9 mouse cellular contexts compared by ENCODE assay signal in genomic region chr7:127773664-127774384, GRCm38 (mm10). TPM values are rescaled to one million over a fixed set of nuclear protein-coding genes. Genes with fewer than 3 reads are reported as not detected.
DNase-seq lines count a peak whose midpoint lies in the region; ATAC-seq and TF ChIP-seq lines count a peak whose summit lies in the region.
"Had no signal": no experiment of that assay in that cellular context is flagged by ENCODE, and none has a peak within 500 bp of the region (broad histone marks: within the 10 kb centered on the region; RNA-seq: fewer than 3 reads in every experiment).

No protein-coding gene starts in this region.

- peak; percentile 79 for TF ChIP-seq CTCF in brain, embryonic 14.5 days (IDR thresholded peaks at IDR 0.05; ENCODE audit: borderline replicate concordance, extremely low read depth, insufficient read depth, insufficient read length)
- TF ChIP-seq CTCF in kidney, postnatal 0 days (IDR thresholded peaks at IDR 0.05; ENCODE audit: low read depth): peak; percentile 89
- TF ChIP-seq CTCF in lung, adult 2 months (IDR thresholded peaks at IDR 0.05; ENCODE audit: insufficient read depth, low read length): peak; percentile 77

- H3K4me1 ChIP-seq in forebrain, embryonic 13.5 days: peaks cover 39% of the 10 kb centered on the region
- H3K4me1 ChIP-seq in forebrain, embryonic 16.5 days (replicated peaks; ENCODE audit: control insufficient read depth, insufficient read depth, low read length): peaks cover 32% of the 10 kb centered on the region
- peaks cover 11% of the 10 kb centered on the region for H3K4me1 ChIP-seq in kidney, postnatal 0 days (replicated peaks; ENCODE audit: insufficient read depth, low read length)
- peaks cover 11% of the 10 kb centered on the region for H3K4me1 ChIP-seq in lung, adult 2 months (ENCODE audit: control insufficient read depth, insufficient read depth, low read length)

- no peak overlapping the region for H3K4me3 ChIP-seq in forebrain, embryonic 13.5 days
- no peak overlapping the region for H3K4me3 ChIP-seq in forebrain, embryonic 16.5 days (replicated peaks; ENCODE audit: low read length)
- no peak overlapping the region for H3K4me3 ChIP-seq in kidney, postnatal 0 days (replicated peaks; ENCODE audit: low read depth, low read length)
- H3K4me3 ChIP-seq in lung, adult 2 months (replicated peaks; ENCODE audit: extremely low read depth, low read depth, low read length): no peak overlapping the region
- H3K4me3 ChIP-seq: limb, embryonic 15.5 days had no signal

- H3K27me3 ChIP-seq in forebrain, embryonic 13.5 days: no peaks in the 10 kb centered on the region
- no peaks in the 10 kb centered on the region for H3K27me3 ChIP-seq in forebrain, embryonic 16.5 days (replicated peaks; ENCODE audit: control insufficient read depth, insufficient read depth, low read length)
- H3K27me3 ChIP-seq in kidney, postnatal 0 days (ENCODE audit: insufficient read depth, low read length): no peaks in the 10 kb centered on the region
- H3K27me3 ChIP-seq: limb, embryonic 15.5 days had no signal

- H3K9me3 ChIP-seq in forebrain, embryonic 13.5 days (replicated peaks): no peaks in the 10 kb centered on the region
- no peaks in the 10 kb centered on the region for H3K9me3 ChIP-seq in forebrain, embryonic 16.5 days (ENCODE audit: control insufficient read depth, low read length)
- H3K9me3 ChIP-seq in kidney, postnatal 0 days (replicated peaks; ENCODE audit: low read length): no peaks in the 10 kb centered on the region
- H3K9me3 ChIP-seq: limb, embryonic 15.5 days had no signal

- H3K9ac ChIP-seq in forebrain, embryonic 13.5 days: 0 out of 2 replicates have a peak overlapping the region, but pooled peaks have one; percentile 8
- no peak overlapping the region for H3K9ac ChIP-seq in forebrain, embryonic 16.5 days (replicated peaks; ENCODE audit: low read depth, low read length)
- no peak overlapping the region for H3K9ac ChIP-seq in kidney, postnatal 0 days (ENCODE audit: low read depth, low read length)
- H3K9ac ChIP-seq: limb, embryonic 15.5 days had no signal

- peaks cover 4% of the 10 kb centered on the region; the same call in 1 of the 2 replicates for H3K36me3 ChIP-seq in forebrain, embryonic 13.5 days (ENCODE audit: poor library complexity, severe bottlenecking)
- H3K36me3 ChIP-seq in forebrain, embryonic 16.5 days (ENCODE audit: control insufficient read depth, insufficient read depth): no peaks in the 10 kb centered on the region
- H3K36me3 ChIP-seq in kidney, postnatal 0 days (ENCODE audit: insufficient read depth, low read length): no peaks in the 10 kb centered on the region

- H3K27ac ChIP-seq in forebrain, embryonic 13.5 days: no peak overlapping the region
- no peak overlapping the region for H3K27ac ChIP-seq in forebrain, embryonic 16.5 days (ENCODE audit: low read length)
- no peak overlapping the region for H3K27ac ChIP-seq in kidney, postnatal 0 days
- H3K27ac ChIP-seq: limb, embryonic 15.5 days had no signal

- TF ChIP-seq POLR2A in brain, embryonic 14.5 days (IDR thresholded peaks at IDR 0.05; ENCODE audit: borderline replicate concordance, extremely low read depth, insufficient read depth, insufficient read length, poor library complexity, severe bottlenecking): no peak
- no peak for TF ChIP-seq POLR2A in lung, adult 2 months (IDR thresholded peaks at IDR 0.05; ENCODE audit: borderline replicate concordance, extremely low read depth, low read depth, low read length)

- no peak for ATAC-seq in forebrain, embryonic 13.5 days
- ATAC-seq in forebrain, embryonic 16.5 days: no peak
- peak; percentile 32; the same call in 1 of the 2 replicates for ATAC-seq in erythroid progenitor cell, adult 5-6 weeks (replicated peaks; ENCODE audit: low FRiP score, poor library complexity, severe bottlenecking)
- ATAC-seq in kidney, postnatal 0 days (replicated peaks; ENCODE audit: low FRiP score, low read depth): no peak

- 39% methylated on average over 9 of the region's 9 CpGs for WGBS in forebrain, embryonic 13.5 days
- 38% methylated on average over 9 of the region's 9 CpGs for WGBS in forebrain, embryonic 16.5 days
- WGBS in kidney, postnatal 0 days: 38% methylated on average over 9 of the region's 9 CpGs
- 33% methylated on average over 9 of the region's 9 CpGs for WGBS in lung, adult 2 months

- DNase-seq in CD4-positive helper T cell, adult 2 months (ENCODE audit: low read depth, low spot score): peak; percentile 87
- DNase-seq in brain, embryonic 14.5 days (ENCODE audit: low read depth): peak; percentile 74
- peak; percentile 85 for DNase-seq in kidney, postnatal 0 days (ENCODE audit: low spot score)
- peak; percentile 49 for DNase-seq in lung, adult 2 months
- peak; percentile 65 for DNase-seq in spleen, adult 12 weeks (ENCODE audit: low spot score)

- H3K4me2 ChIP-seq in forebrain, embryonic 13.5 days: no peak overlapping the region
- H3K4me2 ChIP-seq in forebrain, embryonic 16.5 days (ENCODE audit: low read length): no peak overlapping the region
- H3K4me2 ChIP-seq in kidney, postnatal 0 days (ENCODE audit: low read length): no peak overlapping the region
- H3K4me2 ChIP-seq: limb, embryonic 15.5 days had no signal

RNA-seq across cellular contexts. Expression of gene Setd1a, which starts 2.6 kb away (rescaled TPM):
- polyA plus RNA-seq in forebrain, embryonic 13.5 days (2015; fragmentation: Nextera tagmentation; extraction: Ambion mirVana): 20.0 and 21.5 TPM in 2 replicates
- polyA plus RNA-seq in forebrain, embryonic 16.5 days (2015; fragmentation: Nextera tagmentation; extraction: Ambion mirVana): 19.8 and 20.7 TPM in 2 replicates
- polyA plus RNA-seq in brain, embryonic 14.5 days (2012; rRNA removed): 8.9 and 23.2 TPM in 2 replicates
- total RNA-seq in erythroid progenitor cell, adult 5-6 weeks (2015; ENCODE audit: low replicate concordance): 38.1 and 42.5 TPM in 2 replicates
- total RNA-seq in erythroid progenitor cell, adult 5-6 weeks (2017; ENCODE audit: low replicate concordance): 14.8 and 21.3 TPM in 2 replicates
- polyA plus RNA-seq in kidney, postnatal 0 days (2015; fragmentation: Nextera tagmentation; extraction: Ambion mirVana): 15.6 and 17.9 TPM in 2 replicates
- 10.8 and 15.6 TPM in 2 replicates for polyA plus RNA-seq in lung, adult 2 months (2012; rRNA removed)

RNA-seq across cellular contexts. Expression of gene Orai3, which starts 4.2 kb away (rescaled TPM):
- polyA plus RNA-seq in forebrain, embryonic 13.5 days (2015; fragmentation: Nextera tagmentation; extraction: Ambion mirVana): 4.8 and 5.4 TPM in 2 replicates
- 9.5 and 9.6 TPM in 2 replicates for polyA plus RNA-seq in forebrain, embryonic 16.5 days (2015; fragmentation: Nextera tagmentation; extraction: Ambion mirVana)
- polyA plus RNA-seq in brain, embryonic 14.5 days (2012; rRNA removed): 9.3 and 11.2 TPM in 2 replicates
- 2.5 and 5.4 TPM in 2 replicates for total RNA-seq in erythroid progenitor cell, adult 5-6 weeks (2015; ENCODE audit: low replicate concordance)
- 4.6 and 6.7 TPM in 2 replicates for total RNA-seq in erythroid progenitor cell, adult 5-6 weeks (2017; ENCODE audit: low replicate concordance)
- polyA plus RNA-seq in kidney, postnatal 0 days (2015; fragmentation: Nextera tagmentation; extraction: Ambion mirVana): 27.2 and 30.1 TPM in 2 replicates
- 39.1 and 45.6 TPM in 2 replicates for polyA plus RNA-seq in lung, adult 2 months (2012; rRNA removed)

RNA-seq across cellular contexts. Expression of gene Gm49388, which starts 11.6 kb away (rescaled TPM):
- not detected in 2 replicates for polyA plus RNA-seq in forebrain, embryonic 13.5 days (2015; fragmentation: Nextera tagmentation; extraction: Ambion mirVana)
- polyA plus RNA-seq in forebrain, embryonic 16.5 days (2015; fragmentation: Nextera tagmentation; extraction: Ambion mirVana): not detected in 2 replicates
- polyA plus RNA-seq in brain, embryonic 14.5 days (2012; rRNA removed): not detected in 2 replicates
- total RNA-seq in erythroid progenitor cell, adult 5-6 weeks (2015; ENCODE audit: low replicate concordance): 8.6 and 10.9 TPM in 2 replicates
- total RNA-seq in erythroid progenitor cell, adult 5-6 weeks (2017; ENCODE audit: low replicate concordance): 4.5 and 10.7 TPM in 2 replicates
- not detected in 2 replicates for polyA plus RNA-seq in kidney, postnatal 0 days (2015; fragmentation: Nextera tagmentation; extraction: Ambion mirVana)
- polyA plus RNA-seq in lung, adult 2 months (2012; rRNA removed): not detected in 2 replicates
- polyA plus RNA-seq: limb, embryonic 15.5 days had no signal

RNA-seq across cellular contexts. Expression of gene Hsd3b7, which starts 26.6 kb away (rescaled TPM):
- 5.0 and 7.5 TPM in 2 replicates for polyA plus RNA-seq in forebrain, embryonic 13.5 days (2015; fragmentation: Nextera tagmentation; extraction: Ambion mirVana)
- 7.3 and 10.7 TPM in 2 replicates for polyA plus RNA-seq in forebrain, embryonic 16.5 days (2015; fragmentation: Nextera tagmentation; extraction: Ambion mirVana)
- 13.8 and 14.2 TPM in 2 replicates for polyA plus RNA-seq in brain, embryonic 14.5 days (2012; rRNA removed)
- total RNA-seq in erythroid progenitor cell, adult 5-6 weeks (2015; ENCODE audit: low replicate concordance): 5.8 TPM in 1 of 2 replicates, not detected in the other
- 2.6 and 3.5 TPM in 2 replicates for total RNA-seq in erythroid progenitor cell, adult 5-6 weeks (2017; ENCODE audit: low replicate concordance)
- polyA plus RNA-seq in kidney, postnatal 0 days (2015; fragmentation: Nextera tagmentation; extraction: Ambion mirVana): 28.3 and 28.8 TPM in 2 replicates
- 79.4 and 81.7 TPM in 2 replicates for polyA plus RNA-seq in lung, adult 2 months (2012; rRNA removed)

RNA-seq across cellular contexts. Expression of gene Fbxl19, which starts 29.5 kb away (rescaled TPM):
- polyA plus RNA-seq in forebrain, embryonic 13.5 days (2015; fragmentation: Nextera tagmentation; extraction: Ambion mirVana): 7.7 and 9.6 TPM in 2 replicates
- 8.0 and 8.4 TPM in 2 replicates for polyA plus RNA-seq in forebrain, embryonic 16.5 days (2015; fragmentation: Nextera tagmentation; extraction: Ambion mirVana)
- polyA plus RNA-seq in brain, embryonic 14.5 days (2012; rRNA removed): 138 and 171 TPM in 2 replicates
- 1.7 and 1.8 TPM in 2 replicates for total RNA-seq in erythroid progenitor cell, adult 5-6 weeks (2015; ENCODE audit: low replicate concordance)
- total RNA-seq in erythroid progenitor cell, adult 5-6 weeks (2017; ENCODE audit: low replicate concordance): 1.5 and 3.6 TPM in 2 replicates
- polyA plus RNA-seq in kidney, postnatal 0 days (2015; fragmentation: Nextera tagmentation; extraction: Ambion mirVana): 2.8 and 3.5 TPM in 2 replicates
- polyA plus RNA-seq in lung, adult 2 months (2012; rRNA removed): 25.9 and 27.3 TPM in 2 replicates
